Mouse (Mus musculus) forebrain, embryonic 14.5 days (tissue): ENCODE measurements around the gene Cdc42bpa. TPM values are rescaled to one million over a fixed set of nuclear protein-coding genes. Genes with fewer than 3 reads are reported as not detected.

Experiments
- ATAC-seq: fragments of 200-750 bp; cut with Nextera tagmentation; 2 replicates; pipeline ENCODE4 v1.8.0; 2017; ENCODE audit warnings: mild to moderate bottlenecking, moderate library complexity
- DNase-seq: peaks from one replicate; pipeline ENCODE4 v3.0.0-alpha.2; 2015; ENCODE audit warnings: low spot score
- H3K27ac ChIP-seq: fragments of 300-500 bp; sonication (generic); 2 replicates; pipeline ENCODE4 v1.5.1; 2014; ENCODE audit warnings: low read depth, mild to moderate bottlenecking, control low read depth, low read length, moderate library complexity
- H3K27me3 ChIP-seq: fragments of 300-500 bp; sonication (generic); replicated peaks from 2 replicates; pipeline ENCODE4 v1.6.1; 2014; ENCODE audit warnings: low read length, control low read depth, mixed read lengths; ENCODE audit not compliant: control insufficient read depth, insufficient read depth
- H3K36me3 ChIP-seq: fragments of 300-500 bp; sonication (generic); 2 replicates; pipeline ENCODE4 v1.6.1; 2014; ENCODE audit warnings: low read length, control low read depth; ENCODE audit not compliant: control insufficient read depth, insufficient read depth
- H3K4me1 ChIP-seq: fragments of 300-500 bp; sonication (generic); 2 replicates; pipeline ENCODE4 v1.6.1; 2014; ENCODE audit warnings: antibody characterized with exemption, low read length, control low read depth; ENCODE audit not compliant: control insufficient read depth, insufficient read depth
- H3K4me2 ChIP-seq: fragments of 300-500 bp; sonication (generic); 2 replicates; pipeline ENCODE4 v1.6.1; 2014; ENCODE audit warnings: mild to moderate bottlenecking, control low read depth, low read length
- H3K4me3 ChIP-seq: fragments of 300-500 bp; sonication (generic); 2 replicates; pipeline ENCODE4 v1.5.1; 2014; ENCODE audit warnings: low read depth, low read length, control low read depth
- H3K9ac ChIP-seq: fragments of 300-500 bp; sonication (generic); 2 replicates; pipeline ENCODE4 v1.6.1; 2014; ENCODE audit warnings: mild to moderate bottlenecking, low read length, control low read depth, moderate library complexity
- H3K9me3 ChIP-seq: fragments of 300-500 bp; sonication (generic); replicated peaks from 2 replicates; pipeline ENCODE4 v1.6.1; 2016; ENCODE audit warnings: low read length, control low read depth, mixed read lengths; ENCODE audit not compliant: control insufficient read depth
- WGBS: fragments of 180-500 bp; shearing (Covaris S2); extraction: QIAGEN DNeasy Blood & Tissue Kit; methylation state at CpG from one replicate; pipeline ENCODE4 v1.1.7; 2014; 5-methylcytosine and 5-hydroxymethylcytosine counted together
- polyA plus RNA-seq: library from polyadenylated mRNA; unstranded; fragments of >200 nt; fragmentation: Nextera tagmentation; extraction: Ambion mirVana; gene quantifications from 2 replicates; pipeline ENCODE4 v1.2.1, GENCODE M21; 2014

The Cdc42bpa gene
- polyA plus RNA-seq, 1 experiment from 2014 or later, result 18.1 TPM

GRCm38 (mm10) chr1:180160545-180160944, 200.3 kb downstream of the Cdc42bpa start:
- H3K27me3 ChIP-seq, result no peaks in the 10 kb centered on the region
- H3K4me2 ChIP-seq, result no peak overlapping the region
- H3K4me1 ChIP-seq, result no peaks in the 10 kb centered on the region
- WGBS, result 81% methylated on average over 2 of the region's 2 CpGs
- no peak overlapping the region for H3K9ac ChIP-seq
- DNase-seq (no peak), ATAC-seq (no peak)
- H3K27ac ChIP-seq, result no peak overlapping the region
- H3K36me3 ChIP-seq, result peaks cover 21% of the 10 kb centered on the region
- no peaks in the 10 kb centered on the region for H3K9me3 ChIP-seq
- H3K4me3 ChIP-seq, result no peak overlapping the region

GRCm38 (mm10) chr1:180161160-180161559, 200.9 kb downstream of the Cdc42bpa start:
- H3K4me3 ChIP-seq, result no peak overlapping the region
- no peak overlapping the region for H3K27ac ChIP-seq
- H3K4me2 ChIP-seq, result no peak overlapping the region
- peaks cover 23% of the 10 kb centered on the region for H3K36me3 ChIP-seq
- H3K27me3 ChIP-seq, result no peaks in the 10 kb centered on the region
- no peaks in the 10 kb centered on the region for H3K4me1 ChIP-seq
- DNase-seq, result no peak
- no peak for ATAC-seq
- no peaks in the 10 kb centered on the region for H3K9me3 ChIP-seq
- H3K9ac ChIP-seq, result no peak overlapping the region
- 77% methylated on average over 3 of the region's 3 CpGs for WGBS

GRCm38 (mm10) chr1:180161566-180162355, 201.5 kb downstream of the Cdc42bpa start:
- no peaks in the 10 kb centered on the region for H3K27me3 ChIP-seq
- H3K27ac ChIP-seq, result no peak overlapping the region
- H3K36me3 ChIP-seq, result peaks cover 28% of the 10 kb centered on the region
- H3K4me3 ChIP-seq, result no peak overlapping the region
- H3K4me1 ChIP-seq, result no peaks in the 10 kb centered on the region
- 91% methylated on average over 20 of the region's 20 CpGs for WGBS
- H3K9me3 ChIP-seq, result no peaks in the 10 kb centered on the region
- no peak overlapping the region for H3K9ac ChIP-seq
- ATAC-seq (no peak), DNase-seq (no peak)
- H3K4me2 ChIP-seq, result no peak overlapping the region

- Histone ChIP-seq H3K9me3 (no peaks in the 10 kb centered on the region), H3K4me3 (no peak overlapping the region), H3K36me3 (peaks cover 29% of the 10 kb centered on the region), H3K4me1 (no peaks in the 10 kb centered on the region), H3K9ac (no peak overlapping the region), H3K4me2 (no peak overlapping the region), H3K27ac (no peak overlapping the region), H3K27me3 (no peaks in the 10 kb centered on the region)
- WGBS, result 87% methylated on average over 7 of the region's 7 CpGs
- DNase-seq, result no peak
- no peak for ATAC-seq
Measured at GRCm38 (mm10) chr1:180162986-180163385, 202.7 kb downstream of the Cdc42bpa start.

GRCm38 (mm10) chr1:180166533-180166932, 206.3 kb downstream of the Cdc42bpa start:
- Histone ChIP-seq H3K27me3 (no peaks in the 10 kb centered on the region), H3K9me3 (no peaks in the 10 kb centered on the region), H3K9ac (no peak overlapping the region), H3K4me3 (no peak overlapping the region), H3K36me3 (peaks cover 21% of the 10 kb centered on the region), H3K4me1 (no peaks in the 10 kb centered on the region), H3K4me2 (no peak overlapping the region), H3K27ac (no peak overlapping the region)
- ATAC-seq (no peak), DNase-seq (no peak)
- WGBS, result 83% methylated on average over 5 of the region's 5 CpGs

GRCm38 (mm10) chr1:180168294-180168693, 208.0 kb downstream of the Cdc42bpa start:
- ATAC-seq (no peak), DNase-seq (no peak)
- Histone ChIP-seq H3K27me3 (no peaks in the 10 kb centered on the region), H3K4me2 (no peak overlapping the region), H3K4me3 (no peak overlapping the region), H3K9me3 (no peaks in the 10 kb centered on the region), H3K9ac (no peak overlapping the region), H3K4me1 (no peaks in the 10 kb centered on the region), H3K36me3 (peaks cover 13% of the 10 kb centered on the region; the same call in 1 of the 2 replicates), H3K27ac (no peak overlapping the region)
- 97% methylated on average over 6 of the region's 6 CpGs for WGBS

GRCm38 (mm10) chr1:180169161-180169560, 208.9 kb downstream of the Cdc42bpa start:
- no peaks in the 10 kb centered on the region for H3K4me1 ChIP-seq
- ATAC-seq, result no peak

GRCm38 (mm10) chr1:180170071-180170470, 209.8 kb downstream of the Cdc42bpa start:
- Histone ChIP-seq H3K27me3 (no peaks in the 10 kb centered on the region), H3K4me1 (no peaks in the 10 kb centered on the region), H3K4me3 (no peak overlapping the region), H3K4me2 (no peak overlapping the region), H3K27ac (no peak overlapping the region), H3K9me3 (no peaks in the 10 kb centered on the region), H3K36me3 (peaks cover 13% of the 10 kb centered on the region; the same call in 1 of the 2 replicates), H3K9ac (no peak overlapping the region)
- ATAC-seq, result no peak
- DNase-seq, result no peak
- WGBS, result 90% methylated on average over 8 of the region's 8 CpGs

More at GRCm38 (mm10) chr1:180169161-180169560, 208.9 kb downstream of the Cdc42bpa start:
- H3K4me3 ChIP-seq, result no peak overlapping the region
- no peak overlapping the region for H3K4me2 ChIP-seq
- no peaks in the 10 kb centered on the region for H3K9me3 ChIP-seq
- H3K27me3 ChIP-seq, result no peaks in the 10 kb centered on the region
- no peak for DNase-seq
- no peak overlapping the region for H3K9ac ChIP-seq
- H3K36me3 ChIP-seq, result peaks cover 13% of the 10 kb centered on the region; the same call in 1 of the 2 replicates
- H3K27ac ChIP-seq, result no peak overlapping the region
- 88% methylated on average over 7 of the region's 7 CpGs for WGBS

- no peak for DNase-seq
- Histone ChIP-seq H3K4me1 (no peaks in the 10 kb centered on the region), H3K36me3 (no peaks in the 10 kb centered on the region), H3K9me3 (no peaks in the 10 kb centered on the region), H3K9ac (no peak overlapping the region), H3K27ac (no peak overlapping the region), H3K4me3 (no peak overlapping the region), H3K27me3 (no peaks in the 10 kb centered on the region), H3K4me2 (no peak overlapping the region)
- no peak for ATAC-seq
- 76% methylated on average over 2 of the region's 2 CpGs for WGBS
Measured at GRCm38 (mm10) chr1:180171883-180172282, 211.6 kb downstream of the Cdc42bpa start.
